Mouse (Mus musculus) stomach, postnatal 0 days (tissue): Measurements from ENCODE around the gene Cdk13. TPM values are rescaled to one million over a fixed set of nuclear protein-coding genes. Genes with fewer than 3 reads are reported as not detected.

Source experiments
- ATAC-seq: fragments of 200-750 bp; cut with Nextera tagmentation; 2 replicates; pipeline ENCODE4 v1.8.0; 2017; ENCODE audit not compliant: low FRiP score, low TSS enrichment
- DNase-seq: peaks from one replicate; pipeline ENCODE4 v3.0.0-alpha.2; 2016; ENCODE audit warnings: low spot score
- H3K27ac ChIP-seq: fragments of 300-500 bp; sonication (generic); replicated peaks from 2 replicates; pipeline ENCODE4 v1.5.1; 2014; ENCODE audit warnings: mild to moderate bottlenecking, control low read depth
- H3K27me3 ChIP-seq: fragments of 300-500 bp; sonication (generic); 2 replicates; pipeline ENCODE4 v1.6.1; 2014; ENCODE audit warnings: low read length; ENCODE audit not compliant: control insufficient read depth, insufficient read depth
- H3K36me3 ChIP-seq: fragments of 300-500 bp; sonication (generic); 2 replicates; pipeline ENCODE4 v1.6.1; 2014; ENCODE audit warnings: low read length, mixed read lengths; ENCODE audit not compliant: control insufficient read depth, insufficient read depth
- H3K4me1 ChIP-seq: fragments of 300-500 bp; sonication (generic); replicated peaks from 2 replicates; pipeline ENCODE4 v1.6.1; 2014; ENCODE audit warnings: antibody characterized with exemption; ENCODE audit not compliant: control insufficient read depth, insufficient read depth
- H3K4me2 ChIP-seq: fragments of 300-500 bp; sonication (generic); replicated peaks from 2 replicates; pipeline ENCODE4 v1.6.1; 2014; ENCODE audit warnings: low read depth, mild to moderate bottlenecking, control low read depth, moderate library complexity
- H3K4me3 ChIP-seq: fragments of 300-500 bp; sonication (generic); 2 replicates; pipeline ENCODE4 v1.5.1; 2014; ENCODE audit warnings: low read depth, low read length, control low read depth
- H3K9ac ChIP-seq: fragments of 300-500 bp; sonication (generic); 2 replicates; pipeline ENCODE4 v1.6.1; 2014; ENCODE audit warnings: mild to moderate bottlenecking, low read length, control low read depth, mixed read lengths
- H3K9me3 ChIP-seq: fragments of 300-500 bp; sonication (generic); 2 replicates; pipeline ENCODE4 v1.6.1; 2016; ENCODE audit warnings: low read length; ENCODE audit not compliant: control insufficient read depth
- CTCF ChIP-seq: IDR thresholded peaks from 2 replicates; pipeline ENCODE4 v1.5.1; 2016; ENCODE audit warnings: antibody characterized with exemption, low read depth, mild to moderate bottlenecking, moderate library complexity
- EP300 ChIP-seq: optimal IDR thresholded peaks from 2 replicates; pipeline ENCODE3; 2016; ENCODE audit warnings: antibody characterized with exemption
- WGBS: fragments of 180-500 bp; shearing (Covaris S2); extraction: QIAGEN DNeasy Blood & Tissue Kit; methylation state at CpG from one replicate; pipeline ENCODE4 v1.1.7; 2014; 5-methylcytosine and 5-hydroxymethylcytosine counted together
- polyA plus RNA-seq: library from polyadenylated mRNA; unstranded; fragments of >200 nt; fragmentation: Nextera tagmentation; extraction: Ambion mirVana; gene quantifications from 2 replicates; pipeline ENCODE4 v1.2.1, GENCODE M21; 2015

The Cdk13 gene
- polyA plus RNA-seq, 1 experiment from 2014 or later, result 8.6 TPM

DNA sequence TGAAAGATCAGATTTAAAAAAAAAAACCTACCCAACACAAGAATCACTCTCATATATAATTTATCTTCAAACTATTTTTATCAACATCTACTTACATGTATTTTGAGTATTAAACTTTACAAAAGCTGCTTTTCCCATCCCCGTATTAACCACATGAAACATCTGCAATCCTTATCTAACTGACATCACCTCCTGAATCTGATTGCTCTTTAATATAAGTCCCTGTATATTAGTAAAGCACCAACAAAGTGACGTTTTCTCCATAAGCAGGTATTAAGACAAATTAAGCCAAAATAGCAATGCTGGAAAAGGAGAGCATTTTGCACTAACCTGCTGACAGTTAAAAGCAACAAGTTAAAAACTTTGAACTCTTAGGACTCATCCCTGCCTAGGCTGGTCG is 2.0 kb downstream of the Cdk13 start:
- peak overlapping the region; percentile 91 for H3K4me2 ChIP-seq
- H3K4me1 ChIP-seq, result no peaks in the 10 kb centered on the region
- H3K27ac ChIP-seq, result peak overlapping the region; percentile 99; the same call in 1 of the 2 replicates
- ATAC-seq (no peak), DNase-seq (no peak)
- H3K4me3 ChIP-seq, result peak overlapping the region; percentile 99
- peak overlapping the region; percentile 96 for H3K9ac ChIP-seq
- TF ChIP-seq EP300 (no peak), CTCF (no peak)
- H3K9me3 ChIP-seq, result no peaks in the 10 kb centered on the region
- no peaks in the 10 kb centered on the region for H3K27me3 ChIP-seq
- no peaks in the 10 kb centered on the region for H3K36me3 ChIP-seq
- WGBS, result under 1% methylated on average over 3 of the region's 3 CpGs

DNA sequence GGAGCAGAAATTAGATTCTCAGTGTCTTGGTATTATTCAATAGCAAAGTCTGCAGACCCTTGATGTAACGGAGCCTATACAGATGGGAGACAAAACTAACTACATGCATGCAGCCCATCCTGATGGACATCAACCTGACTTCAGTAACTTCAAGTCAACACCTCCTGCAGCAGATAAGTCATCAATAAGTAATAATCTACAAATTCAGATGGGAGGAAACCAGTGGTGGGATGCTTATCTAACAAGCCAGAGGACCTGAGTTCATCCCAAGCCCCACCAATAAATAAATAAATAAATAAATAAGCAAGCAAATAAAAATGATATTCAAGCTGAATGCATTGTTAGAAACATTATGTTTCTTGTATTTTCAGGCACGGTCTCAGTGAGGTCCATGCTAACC is 5.2 kb downstream of the Cdk13 start:
- Histone ChIP-seq H3K4me2 (no peak overlapping the region), H3K9me3 (no peaks in the 10 kb centered on the region), H3K27me3 (no peaks in the 10 kb centered on the region), H3K27ac (no peak overlapping the region), H3K36me3 (no peaks in the 10 kb centered on the region), H3K4me1 (no peaks in the 10 kb centered on the region), H3K4me3 (no peak overlapping the region), H3K9ac (no peak overlapping the region)
- no peak for ATAC-seq
- TF ChIP-seq CTCF (no peak), EP300 (no peak)
- WGBS, result 81% methylated on average over 2 of the region's 2 CpGs
- DNase-seq, result no peak

DNA sequence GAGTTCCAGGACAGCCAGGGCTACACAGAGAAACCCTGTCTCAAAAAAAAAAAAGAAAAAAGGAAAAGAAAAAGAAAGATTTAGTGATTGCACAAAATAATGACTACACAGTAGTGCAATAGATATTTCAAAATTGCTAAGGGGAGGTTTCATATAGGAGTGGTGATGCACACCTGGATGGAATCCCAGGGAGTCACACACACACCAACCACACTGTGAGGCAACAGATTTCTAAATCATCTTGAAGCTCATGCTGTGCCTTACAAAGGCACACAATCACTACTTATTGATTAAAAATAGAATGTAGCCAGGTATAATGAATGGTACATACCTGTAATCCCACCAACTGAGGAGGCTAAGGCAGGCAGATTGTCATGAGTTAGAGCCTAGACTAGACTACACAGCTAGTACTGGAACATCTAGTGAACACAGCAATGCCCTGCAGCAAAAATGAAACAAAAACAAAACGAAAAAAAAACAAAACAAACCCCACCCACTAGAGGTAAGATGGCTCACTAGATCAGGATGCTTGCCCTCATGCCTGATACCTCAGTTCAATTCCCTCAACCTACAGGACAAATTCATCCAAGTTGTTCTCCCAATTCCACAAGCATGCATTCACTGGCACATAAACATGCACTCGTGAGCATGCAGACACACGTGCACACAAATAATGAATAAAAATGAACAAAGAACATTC is 9.0 kb downstream of the Cdk13 start:
- Histone ChIP-seq H3K4me1 (no peaks in the 10 kb centered on the region), H3K27me3 (no peaks in the 10 kb centered on the region), H3K27ac (no peak overlapping the region), H3K4me2 (no peak overlapping the region), H3K9me3 (no peaks in the 10 kb centered on the region), H3K4me3 (no peak overlapping the region), H3K9ac (no peak overlapping the region), H3K36me3 (no peaks in the 10 kb centered on the region)
- WGBS, result 74% methylated on average over 3 of the region's 3 CpGs
- no peak for ATAC-seq
- no peak for DNase-seq
- TF ChIP-seq CTCF, result no peak
- TF ChIP-seq EP300, result no peak

DNA sequence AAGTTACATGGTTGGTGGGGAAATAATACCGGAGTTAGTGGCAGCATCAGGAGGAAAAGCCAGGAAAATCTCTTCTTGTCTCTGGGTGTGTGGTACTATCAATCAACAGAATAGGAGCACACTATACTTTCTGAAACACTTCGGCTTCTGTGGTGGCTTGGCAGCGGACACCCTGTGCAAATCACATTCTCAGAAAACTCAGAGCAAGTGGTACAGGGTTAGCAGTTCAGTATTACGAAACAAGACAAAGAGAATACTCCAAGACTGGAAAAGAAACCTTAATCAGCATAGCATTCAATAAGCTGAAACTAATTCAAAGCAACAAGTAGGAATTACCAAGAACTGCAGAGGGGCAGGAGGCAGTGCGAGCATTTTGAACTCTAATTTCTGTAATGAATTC is 21.3 kb downstream of the Cdk13 start:
- Histone ChIP-seq H3K4me1 (no peaks in the 10 kb centered on the region), H3K27me3 (no peaks in the 10 kb centered on the region), H3K4me2 (no peak overlapping the region), H3K9me3 (no peaks in the 10 kb centered on the region), H3K27ac (no peak overlapping the region), H3K9ac (no peak overlapping the region), H3K4me3 (no peak overlapping the region), H3K36me3 (no peaks in the 10 kb centered on the region)
- DNase-seq (no peak), ATAC-seq (no peak)
- 89% methylated on average over 5 of the region's 5 CpGs for WGBS
- TF ChIP-seq CTCF, result no peak
- no peak for TF ChIP-seq EP300

DNA sequence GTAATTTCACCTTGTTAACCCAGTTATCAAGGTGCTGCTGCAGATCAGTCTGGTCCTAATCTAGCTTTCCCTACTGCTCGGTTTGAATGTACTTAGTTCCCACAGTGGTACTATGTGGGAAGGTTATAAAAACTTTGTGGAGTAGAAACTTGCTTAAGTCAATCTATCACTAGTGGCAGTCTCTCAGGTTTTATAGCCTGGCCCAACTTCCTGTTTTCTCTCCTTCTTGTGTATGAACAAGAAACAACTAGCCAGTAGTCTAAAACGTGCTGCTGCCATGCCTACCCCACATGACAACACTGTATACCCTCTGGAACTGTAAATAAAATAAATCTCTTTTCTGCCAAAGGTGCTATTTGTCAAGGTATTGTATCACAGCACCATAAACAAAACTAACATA is 25.0 kb downstream of the Cdk13 start:
- no peaks in the 10 kb centered on the region for H3K36me3 ChIP-seq
- H3K27ac ChIP-seq, result no peak overlapping the region
- no peaks in the 10 kb centered on the region for H3K4me1 ChIP-seq
- H3K27me3 ChIP-seq, result no peaks in the 10 kb centered on the region
- ATAC-seq, result no peak
- no peak overlapping the region for H3K4me2 ChIP-seq
- no peak for DNase-seq
- 57% methylated on average over 2 of the region's 2 CpGs for WGBS
- no peak overlapping the region for H3K4me3 ChIP-seq
- no peak overlapping the region for H3K9ac ChIP-seq
- TF ChIP-seq EP300, result no peak
- no peak for TF ChIP-seq CTCF
- no peaks in the 10 kb centered on the region for H3K9me3 ChIP-seq

DNA sequence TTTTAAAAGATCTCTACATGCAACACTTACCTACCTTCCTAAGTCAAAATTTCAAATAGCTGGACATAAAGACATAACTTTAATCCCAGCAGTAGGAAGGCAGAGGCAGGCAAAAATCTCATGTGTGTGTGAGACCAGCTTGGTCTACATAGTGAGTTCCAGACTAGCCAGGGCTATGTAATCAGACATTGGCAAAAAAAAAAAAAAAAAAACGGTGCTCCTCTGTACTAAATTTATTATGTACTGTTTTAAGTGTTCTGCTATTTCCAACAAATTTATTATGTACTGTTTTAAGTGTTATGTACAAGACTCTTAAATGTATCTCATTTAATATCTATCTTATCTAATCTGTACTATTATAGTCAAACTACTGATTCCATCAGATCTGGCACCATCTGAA is 28.6 kb downstream of the Cdk13 start:
- H3K36me3 ChIP-seq, result no peaks in the 10 kb centered on the region
- 69% methylated on average over 1 of the region's 1 CpGs for WGBS
- no peak overlapping the region for H3K27ac ChIP-seq
- no peaks in the 10 kb centered on the region for H3K27me3 ChIP-seq
- H3K4me2 ChIP-seq, result no peak overlapping the region
- DNase-seq, result no peak
- no peak for ATAC-seq
- no peaks in the 10 kb centered on the region for H3K4me1 ChIP-seq
- H3K9me3 ChIP-seq, result no peaks in the 10 kb centered on the region
- no peak for TF ChIP-seq EP300
- TF ChIP-seq CTCF, result no peak
- H3K9ac ChIP-seq, result no peak overlapping the region
- no peak overlapping the region for H3K4me3 ChIP-seq
